Mouse (Mus musculus) embryo, embryonic 10 days (tissue): ENCODE measurements at regions not wholly inside any gene's neighbourhood (a gene's known extent, or its start where the extent isn't known, plus 50 kb on each side); places are given as distances from the start of the nearest gene placed in this dataset.

Source experiments
- DNase-seq: peaks from one replicate; pipeline ENCODE4 v3.0.0-alpha.2; 2015; ENCODE audit warnings: low spot score

GRCm38 (mm10) chr6:26033392-26033791 lies 224.3 kb upstream of the Pot1a start:
- no peak for DNase-seq

GRCm38 (mm10) chr6:26015388-26015787 lies 206.3 kb upstream of the Pot1a start:
- DNase-seq, result no peak

DNA sequence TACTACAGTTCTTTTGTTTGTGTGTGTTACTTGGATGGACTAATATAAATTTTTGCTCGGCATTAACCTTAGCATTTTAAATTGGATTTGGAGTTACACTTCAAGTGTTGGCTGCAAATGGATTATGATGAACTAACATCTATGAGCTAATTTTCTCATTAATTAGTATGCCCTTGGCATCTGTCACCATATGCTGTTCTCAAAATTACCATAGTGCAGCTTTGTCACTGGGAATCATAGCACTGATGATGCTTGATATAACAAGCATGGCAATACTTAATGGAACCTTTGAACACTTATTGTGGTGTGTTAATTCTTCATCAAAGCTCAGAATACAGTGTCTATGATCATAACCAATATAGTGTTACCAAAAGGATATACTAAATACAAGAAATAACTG lies 185.0 kb upstream of the Pot1a start:
- no peak for DNase-seq

DNA sequence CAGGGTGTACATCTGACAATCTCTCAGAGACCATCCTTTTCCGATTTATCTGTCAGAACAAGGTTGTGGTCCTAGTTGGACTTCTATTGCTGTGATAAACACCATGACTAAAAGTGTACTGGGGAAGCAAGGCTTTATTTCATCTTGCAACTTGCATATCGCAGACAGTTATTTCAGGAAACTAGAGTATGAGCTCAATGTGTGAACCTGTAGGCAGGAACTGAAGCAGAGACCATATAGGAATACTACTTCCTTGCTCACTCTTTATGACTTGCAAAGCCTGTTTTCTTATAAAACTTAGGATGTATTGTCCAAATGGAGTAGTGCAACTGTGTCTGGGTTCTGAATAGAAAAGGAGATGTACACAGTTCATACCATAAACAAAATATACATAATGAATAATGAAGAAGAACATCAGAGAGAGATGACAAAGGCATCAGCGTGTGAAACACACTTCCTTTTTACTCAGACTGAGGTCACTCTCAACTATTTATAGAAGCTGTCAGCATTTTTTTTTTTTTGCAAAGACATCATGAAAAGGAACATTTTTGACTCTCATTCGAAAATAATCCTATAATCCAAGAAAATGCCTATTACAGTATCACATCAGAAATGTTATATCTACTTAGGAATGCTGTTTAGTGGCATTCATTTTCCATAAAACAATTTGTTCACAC lies 169.3 kb upstream of the Pot1a start:
- no peak for DNase-seq

GRCm38 (mm10) chr6:25965452-25965851 lies 156.4 kb upstream of the Pot1a start:
- no peak for DNase-seq

DNA sequence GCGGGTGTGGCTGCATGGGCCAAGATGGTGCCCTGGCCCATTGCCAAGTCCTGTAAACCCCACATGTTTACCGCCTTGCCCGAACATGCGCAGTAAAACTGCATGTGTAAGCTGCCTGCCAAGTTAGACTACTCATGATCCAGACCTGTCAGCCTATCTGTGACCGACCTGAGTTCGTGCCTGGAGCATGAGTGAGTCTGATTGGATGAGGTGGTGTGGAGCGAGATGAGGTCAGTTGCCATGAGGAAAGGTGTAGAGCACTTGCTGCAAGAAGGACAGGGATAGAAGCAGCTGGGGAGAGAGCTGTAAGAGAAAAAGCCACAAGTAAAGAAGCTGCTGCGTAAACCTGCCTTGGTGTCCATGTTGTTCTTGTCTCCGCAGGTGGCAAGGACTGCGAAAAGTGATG lies 122.1 kb upstream of the Pot1a start:
- no peak for DNase-seq

GRCm38 (mm10) chr6:25917852-25918465 lies 108.9 kb upstream of the Pot1a start:
- no peak for DNase-seq

DNA sequence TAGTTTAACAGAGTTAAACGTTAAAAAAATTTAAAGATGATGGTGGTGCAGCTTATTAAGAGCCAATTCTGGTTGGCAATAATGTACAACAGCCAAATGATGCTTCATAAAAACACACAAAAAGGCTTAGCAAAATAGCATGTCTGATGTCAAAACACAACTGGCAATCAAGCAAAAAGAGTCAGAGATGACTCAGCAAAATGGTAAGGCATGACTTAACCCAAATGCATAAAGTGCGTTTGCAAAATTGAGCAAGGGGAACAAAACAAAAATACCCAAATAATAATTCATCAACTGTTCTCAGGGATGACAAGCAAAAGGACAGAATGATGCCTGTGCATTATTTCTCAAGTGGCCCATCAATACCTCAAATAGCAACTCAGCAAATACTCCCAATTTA lies 105.1 kb upstream of the Pot1a start:
- no peak for DNase-seq

DNA sequence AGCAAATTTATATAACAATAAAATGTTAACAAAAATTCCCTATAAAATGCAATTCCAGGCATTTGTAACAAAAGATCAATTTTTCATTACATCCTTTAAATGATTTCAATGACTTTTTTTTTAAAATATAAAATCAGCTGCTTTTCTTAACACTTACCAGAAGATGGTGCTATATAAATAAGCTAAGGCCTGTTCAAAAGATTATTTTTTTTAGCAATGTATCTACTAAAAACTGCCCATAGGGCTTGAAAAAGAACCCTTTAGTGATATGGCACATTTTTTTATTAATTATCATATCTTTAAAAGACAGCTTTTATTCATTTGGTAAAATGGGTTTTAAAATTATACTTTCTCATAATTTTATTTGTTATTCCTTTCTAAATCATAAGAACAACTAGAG lies 90.9 kb upstream of the Pot1a start:
- DNase-seq, result no peak

GRCm38 (mm10) chr6:25894454-25895250 lies 85.6 kb upstream of the Pot1a start:
- DNase-seq, result peak; percentile 24

DNA sequence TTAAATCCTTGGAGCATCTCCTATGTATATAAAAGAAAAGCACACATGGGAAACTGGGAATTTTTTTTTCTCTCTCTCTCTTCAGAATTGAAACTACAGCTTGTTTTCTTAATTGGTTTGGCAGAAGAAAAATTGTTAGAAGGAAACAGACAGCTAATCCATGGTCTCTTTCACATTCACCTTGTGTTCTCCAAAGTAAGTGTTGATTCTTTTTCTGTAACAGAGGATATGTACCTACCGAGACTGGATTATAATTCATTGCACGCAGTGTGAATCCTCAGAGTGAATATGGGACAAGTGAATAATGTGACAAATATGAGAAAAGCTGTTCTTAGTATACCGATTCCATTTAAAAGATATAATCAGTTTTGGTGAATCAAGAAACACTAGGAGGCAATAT lies 58.9 kb upstream of the Pot1a start:
- DNase-seq, result no peak
